Mouse (Mus musculus) adrenal gland, adult (tissue): ENCODE measurements around the gene Speer4d.
"Not testable (repeated sequence)": the region's sequence is repeated elsewhere in the genome, so short reads cannot be mapped to it uniquely, and the experiment has no call there.

Experiments used
- DNase-seq, 2 experiments: peaks; one replicate each; pipeline ENCODE4 v3.0.0; 2022 to 2023; ENCODE audit warnings: low spot score in 1 of 2; ENCODE audit not compliant: inconsistent age in 2 of 2

Gene Speer4d

GRCm38 (mm10) chr5:15618764-15619163, at the start of gene Speer4d:
Gene Speer4d, plus strand, starts transcription at chr5:15619064.
- DNase-seq, result not testable (repeated sequence)

- not testable (repeated sequence) for DNase-seq
Observed at GRCm38 (mm10) chr5:15573735-15574134, 45.1 kb upstream of the Speer4d start.

- not testable (repeated sequence) for DNase-seq
Observed at GRCm38 (mm10) chr5:15577033-15577432, 41.8 kb upstream of the Speer4d start, which contains the start of gene Gm21083. Gene Gm21083, plus strand, starts transcription at chr5:15577333.

GRCm38 (mm10) chr5:15586351-15586750, 32.5 kb upstream of the Speer4d start:
- peak; percentile 25 to 75 for DNase-seq

- DNase-seq, result peak in 1 of 2 experiments; percentile 51
Observed at GRCm38 (mm10) chr5:15588291-15588690, 30.6 kb upstream of the Speer4d start.

- not testable (repeated sequence) for DNase-seq
Observed at GRCm38 (mm10) chr5:15590635-15591034, 28.2 kb upstream of the Speer4d start.

- not testable (repeated sequence) for DNase-seq
Observed at GRCm38 (mm10) chr5:15591577-15591976, 27.3 kb upstream of the Speer4d start.

- DNase-seq, result not testable (repeated sequence)
Observed at GRCm38 (mm10) chr5:15598831-15599230, 20.0 kb upstream of the Speer4d start.

- peak in 1 of 2 experiments; percentile 65 for DNase-seq
Observed at GRCm38 (mm10) chr5:15600342-15600741, 18.5 kb upstream of the Speer4d start.

- DNase-seq, result not testable (repeated sequence)
Observed at GRCm38 (mm10) chr5:15601481-15601880, 17.4 kb upstream of the Speer4d start.

- DNase-seq, result not testable (repeated sequence)
Observed at GRCm38 (mm10) chr5:15601960-15602359, 16.9 kb upstream of the Speer4d start.

- DNase-seq, result not testable (repeated sequence)
Observed at GRCm38 (mm10) chr5:15602424-15602947, 16.4 kb upstream of the Speer4d start.

- DNase-seq, result not testable (repeated sequence)
Observed at GRCm38 (mm10) chr5:15603008-15603407, 15.9 kb upstream of the Speer4d start.

GRCm38 (mm10) chr5:15603585-15603984, 15.3 kb upstream of the Speer4d start:
- DNase-seq, result not testable (repeated sequence)

GRCm38 (mm10) chr5:15606677-15607076, 12.2 kb upstream of the Speer4d start:
- DNase-seq, result peak in 1 of 2 experiments; percentile 33

- peak in 1 of 2 experiments; percentile 53 for DNase-seq
Observed at GRCm38 (mm10) chr5:15610695-15611094, 8.2 kb upstream of the Speer4d start.

- peak in 1 of 2 experiments; percentile 16 for DNase-seq
Observed at GRCm38 (mm10) chr5:15616195-15616594, 2.7 kb upstream of the Speer4d start.

- peak; percentile 11 to 67 for DNase-seq
Observed at GRCm38 (mm10) chr5:15628136-15628535, 9.3 kb downstream of the Speer4d start.

- peak in 1 of 2 experiments; percentile 62 for DNase-seq
Observed at GRCm38 (mm10) chr5:15630068-15630467, 11.2 kb downstream of the Speer4d start.

GRCm38 (mm10) chr5:15637637-15638036, 18.8 kb downstream of the Speer4d start:
- not testable (repeated sequence) for DNase-seq

- peak in 1 of 2 experiments; percentile 39 for DNase-seq
Observed at GRCm38 (mm10) chr5:15645707-15646106, 26.8 kb downstream of the Speer4d start.

GRCm38 (mm10) chr5:15652334-15652733, 33.5 kb downstream of the Speer4d start:
- not testable (repeated sequence) for DNase-seq

- DNase-seq, result not testable (repeated sequence)
Observed at GRCm38 (mm10) chr5:15656959-15657358, 38.1 kb downstream of the Speer4d start, which contains the start of gene 4930572O03Rik. Gene 4930572O03Rik, minus strand, starts transcription at chr5:15657059.
